Mouse (Mus musculus): ENCODE results near the gene Col25a1. TPM values are rescaled to one million over a fixed set of nuclear protein-coding genes. Genes with fewer than 3 reads are reported as not detected.

The Col25a1 gene
- polyA plus RNA-seq, 2 experiments: 0.94 to 1.1 TPM

DNA sequence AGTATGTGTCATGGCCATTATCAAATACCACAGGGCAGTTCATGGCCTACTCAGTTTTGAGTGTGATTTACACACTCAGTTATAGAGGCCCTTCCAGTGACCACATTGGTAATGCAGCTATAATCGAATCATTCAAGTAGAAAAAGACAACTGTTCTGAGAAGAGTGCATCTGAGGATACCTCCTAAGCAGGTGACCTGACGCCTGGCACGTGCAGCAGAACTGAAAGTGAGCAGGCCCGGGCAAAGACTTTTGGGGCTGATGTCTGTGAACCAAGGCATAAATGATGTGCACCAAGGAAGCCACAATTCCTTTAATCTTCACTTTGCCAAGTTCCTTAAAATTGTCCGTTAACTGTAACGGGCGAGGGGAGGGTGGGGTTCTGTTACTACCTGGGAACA, 101.6 kb downstream of the Col25a1 start:
- Histone ChIP-seq H3K4me2 (ENCODE audit: low read depth) (no peak overlapping the region), H3K4me1 (replicated peaks; ENCODE audit: control insufficient read depth in 2 of 2, insufficient read depth in 2 of 2, low read length in 1 of 2) (no peaks in the 10 kb centered on the region), H3K9me3 (ENCODE audit: control insufficient read depth, low read length) (no peaks in the 10 kb centered on the region), H3K27ac (no peak overlapping the region), H3K9ac (replicated peaks) (no peak overlapping the region), H3K4me3 (ENCODE audit: insufficient read depth in 1 of 2, low read depth in 2 of 2, low read length in 2 of 2) (no peak overlapping the region), H3K36me3 (replicated peaks; ENCODE audit: control insufficient read depth, insufficient read depth, low read depth) (no peaks in the 10 kb centered on the region), H3K27me3 (ENCODE audit: control insufficient read depth, insufficient read depth, low read length) (no peaks in the 10 kb centered on the region)
- no peak for DNase-seq (ENCODE audit: low read depth in 3 of 3, low spot score in 3 of 3)
- WGBS (ENCODE audit: insufficient replicate concordance): 63% methylated on average over 7 of the region's 7 CpGs
- TF ChIP-seq EP300 (IDR thresholded peaks at IDR 0.05; ENCODE audit: low read depth): no peak
- TF ChIP-seq CTCF (IDR thresholded peaks at IDR 0.05; ENCODE audit: low read depth): no peak
- no peak for ATAC-seq (ENCODE audit: insufficient read depth)

DNA sequence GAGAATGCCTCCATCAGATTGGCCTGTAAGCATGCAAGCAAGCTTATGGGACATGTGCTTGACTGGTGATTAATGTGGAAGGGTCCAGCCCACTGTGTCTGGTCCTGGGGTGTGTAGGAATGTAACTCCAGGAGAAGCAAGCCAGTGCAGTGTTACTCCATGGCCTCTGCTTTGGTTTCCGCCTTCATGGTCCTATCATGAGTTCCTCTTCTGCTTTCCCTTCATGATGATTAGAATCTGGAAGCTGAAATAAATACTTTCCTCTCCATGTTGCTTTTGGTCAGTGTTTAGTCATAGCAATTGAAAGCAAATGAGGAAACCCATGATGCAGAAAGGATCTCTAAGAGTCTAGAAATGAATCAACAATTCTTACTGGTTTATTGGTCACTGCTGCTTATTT, 103.9 kb downstream of the Col25a1 start:
- Histone ChIP-seq H3K36me3 (replicated peaks; ENCODE audit: control insufficient read depth, insufficient read depth, low read depth) (no peaks in the 10 kb centered on the region), H3K27ac (no peak overlapping the region), H3K9ac (replicated peaks) (no peak overlapping the region), H3K9me3 (ENCODE audit: control insufficient read depth, low read length) (no peaks in the 10 kb centered on the region), H3K4me1 (replicated peaks; ENCODE audit: control insufficient read depth in 2 of 2, insufficient read depth in 2 of 2, low read length in 1 of 2) (no peaks in the 10 kb centered on the region), H3K4me3 (ENCODE audit: insufficient read depth in 1 of 2, low read depth in 2 of 2, low read length in 2 of 2) (no peak overlapping the region), H3K4me2 (ENCODE audit: low read depth) (no peak overlapping the region), H3K27me3 (ENCODE audit: control insufficient read depth, insufficient read depth, low read length) (no peaks in the 10 kb centered on the region)
- DNase-seq (ENCODE audit: low read depth in 3 of 3, low spot score in 3 of 3): no peak
- 36% methylated on average over 1 of the region's 1 CpGs for WGBS (ENCODE audit: insufficient replicate concordance)
- ATAC-seq (ENCODE audit: insufficient read depth): no peak
- TF ChIP-seq EP300 (IDR thresholded peaks at IDR 0.05; ENCODE audit: low read depth): no peak
- TF ChIP-seq CTCF (IDR thresholded peaks at IDR 0.05; ENCODE audit: low read depth): no peak

DNA sequence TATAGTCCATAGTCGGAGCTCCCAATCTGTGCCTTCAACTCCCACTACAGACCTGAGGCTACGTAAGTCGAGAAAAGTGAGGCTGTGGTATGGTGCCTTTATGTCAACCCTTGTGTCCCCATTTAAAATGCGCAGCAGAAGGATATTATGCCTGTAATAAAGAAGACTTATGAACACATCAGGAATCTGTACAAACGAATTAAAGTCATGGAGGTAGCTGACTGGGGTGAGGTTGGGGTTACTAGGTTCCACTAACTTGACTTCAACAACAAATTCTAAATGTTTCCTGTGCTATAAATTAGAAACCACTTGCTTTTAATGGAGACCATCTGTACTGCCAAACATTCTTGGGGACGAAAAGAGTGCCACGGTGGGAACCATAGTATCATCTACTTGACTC, 104.8 kb downstream of the Col25a1 start:
- no peak overlapping the region for H3K4me2 ChIP-seq (ENCODE audit: low read depth)
- H3K27ac ChIP-seq: no peak overlapping the region
- DNase-seq (ENCODE audit: low read depth in 3 of 3, low spot score in 3 of 3) (no peak), ATAC-seq (ENCODE audit: insufficient read depth) (no peak)
- no peaks in the 10 kb centered on the region for H3K9me3 ChIP-seq (ENCODE audit: control insufficient read depth, low read length)
- H3K27me3 ChIP-seq (ENCODE audit: control insufficient read depth, insufficient read depth, low read length): no peaks in the 10 kb centered on the region
- no peak overlapping the region for H3K9ac ChIP-seq (replicated peaks)
- H3K4me1 ChIP-seq (replicated peaks; ENCODE audit: control insufficient read depth in 2 of 2, insufficient read depth in 2 of 2, low read length in 1 of 2): no peaks in the 10 kb centered on the region
- H3K4me3 ChIP-seq (ENCODE audit: insufficient read depth in 1 of 2, low read depth in 2 of 2, low read length in 2 of 2): no peak overlapping the region
- no peak for TF ChIP-seq EP300 (IDR thresholded peaks at IDR 0.05; ENCODE audit: low read depth)
- no peak for TF ChIP-seq CTCF (IDR thresholded peaks at IDR 0.05; ENCODE audit: low read depth)
- WGBS (ENCODE audit: insufficient replicate concordance): 60% methylated on average over 7 of the region's 7 CpGs
- no peaks in the 10 kb centered on the region for H3K36me3 ChIP-seq (replicated peaks; ENCODE audit: control insufficient read depth, insufficient read depth, low read depth)

DNA sequence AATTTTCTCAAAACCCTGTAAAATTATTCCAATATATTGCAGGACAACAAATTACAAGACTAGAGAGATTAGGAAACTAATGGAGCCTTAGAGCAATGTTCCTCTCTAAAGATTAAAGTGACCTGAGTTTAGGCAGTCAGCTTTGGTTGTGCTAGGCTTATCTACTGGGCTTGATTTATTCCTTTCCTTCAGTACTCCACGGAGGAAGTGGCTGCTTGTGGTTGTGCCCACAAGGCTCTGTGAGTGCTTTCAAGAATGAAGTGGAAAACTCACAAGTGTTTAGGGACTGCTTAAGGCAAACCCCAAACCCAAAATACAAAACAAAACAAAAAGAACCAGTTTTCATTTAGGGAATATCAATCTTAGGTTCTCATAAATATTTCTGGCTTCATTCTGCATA, 106.6 kb downstream of the Col25a1 start:
- DNase-seq (ENCODE audit: low read depth in 3 of 3, low spot score in 3 of 3) (no peak), ATAC-seq (ENCODE audit: insufficient read depth) (no peak)
- no peak for TF ChIP-seq EP300 (IDR thresholded peaks at IDR 0.05; ENCODE audit: low read depth)
- TF ChIP-seq CTCF (IDR thresholded peaks at IDR 0.05; ENCODE audit: low read depth): no peak
- H3K4me1 ChIP-seq (replicated peaks; ENCODE audit: control insufficient read depth in 2 of 2, insufficient read depth in 2 of 2, low read length in 1 of 2): no peaks in the 10 kb centered on the region
- H3K9me3 ChIP-seq (ENCODE audit: control insufficient read depth, low read length): no peaks in the 10 kb centered on the region
- H3K27ac ChIP-seq: no peak overlapping the region
- H3K4me3 ChIP-seq (ENCODE audit: insufficient read depth in 1 of 2, low read depth in 2 of 2, low read length in 2 of 2): no peak overlapping the region
- WGBS (ENCODE audit: insufficient replicate concordance): 9% methylated on average over 1 of the region's 1 CpGs
- H3K9ac ChIP-seq (replicated peaks): no peak overlapping the region
- no peaks in the 10 kb centered on the region for H3K27me3 ChIP-seq (ENCODE audit: control insufficient read depth, insufficient read depth, low read length)
- no peak overlapping the region for H3K4me2 ChIP-seq (ENCODE audit: low read depth)
- no peaks in the 10 kb centered on the region for H3K36me3 ChIP-seq (replicated peaks; ENCODE audit: control insufficient read depth, insufficient read depth, low read depth)

DNA sequence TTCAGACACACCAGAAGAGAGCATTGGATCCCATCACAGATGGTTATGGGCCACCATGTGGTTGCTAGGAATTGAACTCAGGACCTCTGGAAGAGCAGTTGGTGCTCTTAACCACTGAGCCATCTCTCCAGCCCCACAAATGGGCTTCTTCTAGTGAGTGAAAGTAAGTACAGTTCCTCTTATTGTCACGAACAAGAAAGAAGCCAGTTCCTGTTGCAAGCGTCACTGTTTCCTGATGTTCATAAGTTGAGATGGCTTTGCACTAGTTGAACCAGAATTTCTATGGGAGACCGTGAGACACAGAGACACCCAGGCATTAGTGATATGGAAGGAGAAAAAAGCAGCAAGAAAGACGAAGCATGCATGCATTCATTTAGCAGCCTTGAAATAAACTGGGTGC, 110.6 kb downstream of the Col25a1 start:
- TF ChIP-seq EP300 (IDR thresholded peaks at IDR 0.05; ENCODE audit: low read depth): no peak
- no peak for TF ChIP-seq CTCF (IDR thresholded peaks at IDR 0.05; ENCODE audit: low read depth)
- no peak for ATAC-seq (ENCODE audit: insufficient read depth)
- H3K9me3 ChIP-seq (ENCODE audit: control insufficient read depth, low read length): no peaks in the 10 kb centered on the region
- H3K4me1 ChIP-seq (replicated peaks; ENCODE audit: control insufficient read depth in 2 of 2, insufficient read depth in 2 of 2, low read length in 1 of 2): no peaks in the 10 kb centered on the region
- no peaks in the 10 kb centered on the region for H3K27me3 ChIP-seq (ENCODE audit: control insufficient read depth, insufficient read depth, low read length)
- H3K27ac ChIP-seq: no peak overlapping the region
- H3K9ac ChIP-seq (replicated peaks): no peak overlapping the region
- DNase-seq (ENCODE audit: low read depth in 3 of 3, low spot score in 3 of 3): no peak
- WGBS (ENCODE audit: insufficient replicate concordance): 30% methylated on average over 4 of the region's 4 CpGs
- no peaks in the 10 kb centered on the region for H3K36me3 ChIP-seq (replicated peaks; ENCODE audit: control insufficient read depth, insufficient read depth, low read depth)
- H3K4me2 ChIP-seq (ENCODE audit: low read depth): no peak overlapping the region
- H3K4me3 ChIP-seq (ENCODE audit: insufficient read depth in 1 of 2, low read depth in 2 of 2, low read length in 2 of 2): no peak overlapping the region

Measured in liver, embryonic 14.5 days (tissue).